Mouse (Mus musculus): Measurements from ENCODE around the gene Wnk1. TPM values are rescaled to one million over a fixed set of nuclear protein-coding genes. Genes with fewer than 3 reads are reported as not detected.

The Wnk1 gene
- polyA plus RNA-seq, 1 experiment from 2014 or later = 72.9 TPM

GRCm38 (mm10) chr6:120039256-120039563 lies 738 bp upstream of the Wnk1 start:
- no peaks in the 10 kb centered on the region for H3K36me3 ChIP-seq
- H3K27ac ChIP-seq (replicated peaks) = peak overlapping the region; percentile 77
- no peaks in the 10 kb centered on the region for H3K27me3 ChIP-seq
- H3K9ac ChIP-seq (replicated peaks) = peak overlapping the region; percentile 38
- peaks cover 17% of the 10 kb centered on the region for H3K4me1 ChIP-seq
- peak overlapping the region; percentile 74 for H3K4me2 ChIP-seq (replicated peaks)
- peak overlapping the region; percentile 96 for H3K4me3 ChIP-seq
- WGBS = under 1% methylated on average over 9 of the region's 9 CpGs
- H3K9me3 ChIP-seq = no peaks in the 10 kb centered on the region
- no peak; the same call in 1 of the 2 replicates for ATAC-seq (ENCODE audit: low FRiP score, low read depth)

- no peaks in the 10 kb centered on the region for H3K27me3 ChIP-seq
- no peaks in the 10 kb centered on the region for H3K9me3 ChIP-seq
- WGBS = under 1% methylated on average over 83 of the region's 85 CpGs
- H3K4me2 ChIP-seq (replicated peaks) = peak overlapping the region; percentile 93
- H3K27ac ChIP-seq (replicated peaks) = peak overlapping the region; percentile 99
- H3K4me1 ChIP-seq = peaks cover 17% of the 10 kb centered on the region
- peak overlapping the region; percentile 93 for H3K9ac ChIP-seq (replicated peaks)
- peak; percentile 72 for ATAC-seq (ENCODE audit: low FRiP score, low read depth)
- peak overlapping the region; percentile 96 for H3K4me3 ChIP-seq
- no peaks in the 10 kb centered on the region for H3K36me3 ChIP-seq
Observed at GRCm38 (mm10) chr6:120037636-120038365, 671 bp downstream of the Wnk1 start.

GRCm38 (mm10) chr6:120037004-120037635 lies 1.4 kb downstream of the Wnk1 start:
- H3K27ac ChIP-seq (replicated peaks) = peak overlapping the region; percentile 99
- under 1% methylated on average over 51 of the region's 51 CpGs for WGBS
- no peak for ATAC-seq (ENCODE audit: low FRiP score, low read depth)

GRCm38 (mm10) chr6:120024577-120024976 lies 13.9 kb downstream of the Wnk1 start:
- H3K4me3 ChIP-seq = no peak overlapping the region
- no peak overlapping the region for H3K9ac ChIP-seq (replicated peaks)
- H3K9me3 ChIP-seq = no peaks in the 10 kb centered on the region
- ATAC-seq (ENCODE audit: low FRiP score, low read depth) = no peak
- no peaks in the 10 kb centered on the region for H3K27me3 ChIP-seq
- H3K36me3 ChIP-seq = peaks cover 21% of the 10 kb centered on the region
- H3K27ac ChIP-seq (replicated peaks) = no peak overlapping the region
- no peak overlapping the region for H3K4me2 ChIP-seq (replicated peaks)
- H3K4me1 ChIP-seq = no peaks in the 10 kb centered on the region

More at GRCm38 (mm10) chr6:120037004-120037635, 1.4 kb downstream of the Wnk1 start:
- Histone ChIP-seq H3K36me3 (peaks cover 5% of the 10 kb centered on the region; the same call in 1 of the 2 replicates), H3K4me1 (peaks cover 17% of the 10 kb centered on the region), H3K4me3 (peak overlapping the region; percentile 96), H3K4me2 (replicated peaks) (peak overlapping the region; percentile 93), H3K27me3 (no peaks in the 10 kb centered on the region), H3K9ac (replicated peaks) (peak overlapping the region; percentile 93), H3K9me3 (no peaks in the 10 kb centered on the region)

GRCm38 (mm10) chr6:120023746-120024145 lies 14.7 kb downstream of the Wnk1 start:
- Histone ChIP-seq H3K4me1 (no peaks in the 10 kb centered on the region), H3K27me3 (no peaks in the 10 kb centered on the region), H3K36me3 (peaks cover 13% of the 10 kb centered on the region), H3K27ac (replicated peaks) (no peak overlapping the region), H3K4me3 (no peak overlapping the region), H3K4me2 (replicated peaks) (no peak overlapping the region), H3K9me3 (no peaks in the 10 kb centered on the region), H3K9ac (replicated peaks) (no peak overlapping the region)
- WGBS = 89% methylated on average over 1 of the region's 1 CpGs
- ATAC-seq (ENCODE audit: low FRiP score, low read depth) = no peak

GRCm38 (mm10) chr6:120022042-120022441 lies 16.4 kb downstream of the Wnk1 start:
- ATAC-seq (ENCODE audit: low FRiP score, low read depth) = no peak
- Histone ChIP-seq H3K9ac (replicated peaks) (no peak overlapping the region), H3K36me3 (0 out of 2 replicates have a peak, but pooled peaks cover 8% of the 10 kb centered on the region), H3K9me3 (no peaks in the 10 kb centered on the region), H3K27me3 (no peaks in the 10 kb centered on the region), H3K4me2 (replicated peaks) (no peak overlapping the region), H3K4me1 (no peaks in the 10 kb centered on the region), H3K4me3 (no peak overlapping the region), H3K27ac (replicated peaks) (no peak overlapping the region)
- WGBS = 97% methylated on average over 3 of the region's 3 CpGs

GRCm38 (mm10) chr6:120019697-120020096 lies 18.8 kb downstream of the Wnk1 start:
- H3K4me2 ChIP-seq (replicated peaks) = no peak overlapping the region
- H3K27me3 ChIP-seq = no peaks in the 10 kb centered on the region
- no peaks in the 10 kb centered on the region for H3K9me3 ChIP-seq
- ATAC-seq (ENCODE audit: low FRiP score, low read depth) = no peak
- 85% methylated on average over 2 of the region's 2 CpGs for WGBS
- H3K36me3 ChIP-seq = no peaks in the 10 kb centered on the region
- no peak overlapping the region for H3K27ac ChIP-seq (replicated peaks)
- H3K4me3 ChIP-seq = no peak overlapping the region
- H3K4me1 ChIP-seq = no peaks in the 10 kb centered on the region
- no peak overlapping the region for H3K9ac ChIP-seq (replicated peaks)

- H3K4me1 ChIP-seq = no peaks in the 10 kb centered on the region
- no peak for ATAC-seq (ENCODE audit: low FRiP score, low read depth)
- H3K36me3 ChIP-seq = no peaks in the 10 kb centered on the region
- no peak overlapping the region for H3K4me2 ChIP-seq (replicated peaks)
- H3K9me3 ChIP-seq = no peaks in the 10 kb centered on the region
- H3K27ac ChIP-seq (replicated peaks) = no peak overlapping the region
- H3K9ac ChIP-seq (replicated peaks) = no peak overlapping the region
- no peak overlapping the region for H3K4me3 ChIP-seq
- 81% methylated on average over 1 of the region's 1 CpGs for WGBS
- no peaks in the 10 kb centered on the region for H3K27me3 ChIP-seq
Observed at GRCm38 (mm10) chr6:120013125-120013524, 25.3 kb downstream of the Wnk1 start.

GRCm38 (mm10) chr6:120011440-120011839 lies 27.0 kb downstream of the Wnk1 start:
- Histone ChIP-seq H3K27ac (replicated peaks) (no peak overlapping the region), H3K9me3 (no peaks in the 10 kb centered on the region), H3K4me2 (replicated peaks) (no peak overlapping the region), H3K27me3 (no peaks in the 10 kb centered on the region), H3K4me1 (no peaks in the 10 kb centered on the region), H3K4me3 (no peak overlapping the region), H3K36me3 (no peaks in the 10 kb centered on the region), H3K9ac (replicated peaks) (no peak overlapping the region)
- 89% methylated on average over 1 of the region's 1 CpGs for WGBS
- no peak for ATAC-seq (ENCODE audit: low FRiP score, low read depth)

- H3K9me3 ChIP-seq = no peaks in the 10 kb centered on the region
- H3K27ac ChIP-seq (replicated peaks) = no peak overlapping the region
- no peaks in the 10 kb centered on the region for H3K36me3 ChIP-seq
- H3K4me3 ChIP-seq = no peak overlapping the region
- 92% methylated on average over 1 of the region's 1 CpGs for WGBS
- ATAC-seq (ENCODE audit: low FRiP score, low read depth) = no peak
- H3K27me3 ChIP-seq = no peaks in the 10 kb centered on the region
- no peaks in the 10 kb centered on the region for H3K4me1 ChIP-seq
- no peak overlapping the region for H3K4me2 ChIP-seq (replicated peaks)
- no peak overlapping the region for H3K9ac ChIP-seq (replicated peaks)
Observed at GRCm38 (mm10) chr6:120011001-120011400, 27.5 kb downstream of the Wnk1 start.

- no peaks in the 10 kb centered on the region for H3K4me1 ChIP-seq
- no peak for ATAC-seq (ENCODE audit: low FRiP score, low read depth)
- H3K9ac ChIP-seq (replicated peaks) = no peak overlapping the region
- no peaks in the 10 kb centered on the region for H3K9me3 ChIP-seq
- no peaks in the 10 kb centered on the region for H3K36me3 ChIP-seq
- no peak overlapping the region for H3K4me2 ChIP-seq (replicated peaks)
- no peak overlapping the region for H3K4me3 ChIP-seq
- no peak overlapping the region for H3K27ac ChIP-seq (replicated peaks)
- H3K27me3 ChIP-seq = no peaks in the 10 kb centered on the region
Observed at GRCm38 (mm10) chr6:120010535-120010934, 27.9 kb downstream of the Wnk1 start.

GRCm38 (mm10) chr6:120001718-120002117 lies 36.8 kb downstream of the Wnk1 start:
- no peak for ATAC-seq (ENCODE audit: low FRiP score, low read depth)
- Histone ChIP-seq H3K4me2 (replicated peaks) (no peak overlapping the region), H3K27me3 (no peaks in the 10 kb centered on the region), H3K27ac (replicated peaks) (no peak overlapping the region), H3K9ac (replicated peaks) (no peak overlapping the region), H3K4me3 (no peak overlapping the region), H3K36me3 (peaks cover 10% of the 10 kb centered on the region), H3K4me1 (no peaks in the 10 kb centered on the region), H3K9me3 (no peaks in the 10 kb centered on the region)
